Mouse (Mus musculus) left cerebral cortex, adult 2 months (tissue): ENCODE measurements around the gene Gm6793. TPM values are rescaled to one million over a fixed set of nuclear protein-coding genes. Genes with fewer than 3 reads are reported as not detected.

Experiments
- DNase-seq, 2 experiments: peaks; one replicate each; pipeline ENCODE4 v3.0.0; 2021 to 2022; ENCODE audit warnings: low spot score in 2 of 2, mixed read lengths in 1 of 2; ENCODE audit errors: extremely low spot score in 1 of 2
- H3K27ac ChIP-seq: fragments of 200-600 bp; 2 replicates; pipeline ENCODE4 v1.8.1; 2022
- H3K4me3 ChIP-seq: fragments of 200-600 bp; 2 replicates; pipeline ENCODE4 v1.8.1; 2022
- CTCF ChIP-seq: fragments of 200-600 bp; IDR thresholded peaks from 2 replicates; pipeline ENCODE4 v1.8.1; 2022; ENCODE audit warnings: antibody characterized with exemption, mild to moderate bottlenecking, moderate library complexity
- intact Hi-C: fragments of 180-260 bp; cut with DNase I; formaldehyde crosslinking; loops from one replicate; pipeline ENCODE4 v1.15.1; 2025
- total RNA-seq, 2 experiments: library from RNA; stranded (reverse); gene quantifications; 2 replicates each; pipeline ENCODE4 v1.2.3; 2021

Gm6793 gene
- total RNA-seq, 2 experiments from 2014 or later, result not detected

GRCm38 (mm10) chr8:111982116-111982515 is 32.7 kb downstream of the Gm6793 start:
- no peak overlapping the region for H3K27ac ChIP-seq
- intact Hi-C loops, result no loop called here
- H3K4me3 ChIP-seq, result no peak overlapping the region
- no peak for DNase-seq
- TF ChIP-seq CTCF, result no peak; the same call in none of the 2 replicates

GRCm38 (mm10) chr8:111978147-111978546 is 36.7 kb downstream of the Gm6793 start:
- no peak for TF ChIP-seq CTCF
- no peak overlapping the region for H3K4me3 ChIP-seq
- intact Hi-C loops, result no loop called here
- DNase-seq, result no peak
- no peak overlapping the region for H3K27ac ChIP-seq

- no peak for TF ChIP-seq CTCF
- H3K4me3 ChIP-seq, result no peak overlapping the region
- no peak overlapping the region for H3K27ac ChIP-seq
- intact Hi-C loops, result no loop called here
- no peak for DNase-seq
Measured at GRCm38 (mm10) chr8:111976326-111976725, 38.5 kb downstream of the Gm6793 start.

- Histone ChIP-seq H3K27ac (no peak overlapping the region), H3K4me3 (no peak overlapping the region)
- intact Hi-C loops, result no loop called here
- no peak for DNase-seq
- no peak for TF ChIP-seq CTCF
Measured at GRCm38 (mm10) chr8:111975706-111976105, 39.1 kb downstream of the Gm6793 start.

GRCm38 (mm10) chr8:111974138-111974537 is 40.7 kb downstream of the Gm6793 start:
- TF ChIP-seq CTCF, result no peak
- no peak for DNase-seq
- no peak overlapping the region for H3K27ac ChIP-seq

GRCm38 (mm10) chr8:111968991-111969390 is 45.8 kb downstream of the Gm6793 start:
- no peak overlapping the region for H3K4me3 ChIP-seq
- intact Hi-C loops, result no loop called here
- H3K27ac ChIP-seq, result no peak overlapping the region
- DNase-seq, result no peak
- no peak for TF ChIP-seq CTCF

More at GRCm38 (mm10) chr8:111974138-111974537, 40.7 kb downstream of the Gm6793 start:
- intact Hi-C loops, result no loop called here
- H3K4me3 ChIP-seq, result no peak overlapping the region

GRCm38 (mm10) chr8:111968541-111968940 is 46.3 kb downstream of the Gm6793 start:
- intact Hi-C loops, result no loop called here
- TF ChIP-seq CTCF, result no peak
- Histone ChIP-seq H3K4me3 (no peak overlapping the region), H3K27ac (no peak overlapping the region)
- DNase-seq, result no peak

GRCm38 (mm10) chr8:111967246-111967870 is 47.5 kb downstream of the Gm6793 start:
- intact Hi-C loops, result no loop called here
- Histone ChIP-seq H3K27ac (no peak overlapping the region), H3K4me3 (no peak overlapping the region)
- no peak for DNase-seq
- no peak for TF ChIP-seq CTCF

- Histone ChIP-seq H3K27ac (no peak overlapping the region), H3K4me3 (no peak overlapping the region)
- DNase-seq, result no peak
- TF ChIP-seq CTCF, result no peak
- intact Hi-C loops, result no loop called here
Measured at GRCm38 (mm10) chr8:111964849-111965561, 49.8 kb downstream of the Gm6793 start.

GRCm38 (mm10) chr8:111964351-111964750 is 50.5 kb downstream of the Gm6793 start:
- no peak overlapping the region for H3K4me3 ChIP-seq
- DNase-seq, result no peak
- intact Hi-C loops, result no loop called here
- no peak overlapping the region for H3K27ac ChIP-seq
- no peak for TF ChIP-seq CTCF

GRCm38 (mm10) chr8:111963546-111963945 is 51.3 kb downstream of the Gm6793 start:
- intact Hi-C loops, result no loop called here
- TF ChIP-seq CTCF, result no peak
- DNase-seq, result no peak
- no peak overlapping the region for H3K4me3 ChIP-seq
- H3K27ac ChIP-seq, result no peak overlapping the region

Other genes starting within 250 kb of the Gm6793 start
- gene Cfdp1, start 160.7 kb downstream of the Gm6793 start, total RNA-seq, result 10 to 100 TPM; 75.4 to 83.1 TPM
- gene Tmem170, start 138.3 kb downstream of the Gm6793 start, total RNA-seq, result 1 to 10 TPM; 3.0 to 3.4 TPM
- under 1 TPM; 0.29 to 0.51 TPM for gene Chst5, start 104.6 kb downstream of the Gm6793 start, total RNA-seq
- 10 to 100 TPM; 11.7 to 13.2 TPM for gene Tmem231, start 81.2 kb downstream of the Gm6793 start, total RNA-seq
- 100 to 1,000 TPM; 209 to 211 TPM for gene Gabarapl2, start 74.3 kb downstream of the Gm6793 start, total RNA-seq
- 1 to 10 TPM; 6.4 to 6.6 TPM for gene Adat1, start 22.7 kb downstream of the Gm6793 start, total RNA-seq
- gene Kars, start 3.7 kb downstream of the Gm6793 start, total RNA-seq, result 10 to 100 TPM; 67.6 to 73.6 TPM
- gene Terf2ip, start 3.6 kb downstream of the Gm6793 start, total RNA-seq, result 10 to 100 TPM; 37.3 to 40.6 TPM